Mouse (Mus musculus) lung, embryonic 16.5 days (tissue): ENCODE measurements at regions not wholly inside any gene's neighbourhood (a gene's known extent, or its start where the extent isn't known, plus 50 kb on each side); places are given as distances from the start of the nearest gene placed in this dataset.

Experiments
- ATAC-seq: fragments of 200-750 bp; cut with Nextera tagmentation; 2 replicates; pipeline ENCODE4 v1.8.0; 2017; ENCODE audit warnings: low read depth, mild to moderate bottlenecking, moderate library complexity
- H3K27ac ChIP-seq: fragments of 300-500 bp; sonication (generic); 2 replicates; pipeline ENCODE4 v1.5.1; 2014; ENCODE audit warnings: mild to moderate bottlenecking, control low read depth, low read length
- H3K27me3 ChIP-seq: fragments of 300-500 bp; sonication (generic); 2 replicates; pipeline ENCODE4 v1.6.1; 2014; ENCODE audit warnings: low read depth, low read length, mixed read lengths; ENCODE audit not compliant: control insufficient read depth, insufficient read depth
- H3K36me3 ChIP-seq: fragments of 300-500 bp; sonication (generic); 2 replicates; pipeline ENCODE4 v1.6.1; 2014; ENCODE audit warnings: low read length; ENCODE audit not compliant: control insufficient read depth, insufficient read depth
- H3K4me1 ChIP-seq: fragments of 300-500 bp; sonication (generic); replicated peaks from 2 replicates; pipeline ENCODE4 v1.6.1; 2014; ENCODE audit warnings: low read length, mixed read lengths; ENCODE audit not compliant: control insufficient read depth, insufficient read depth
- H3K4me2 ChIP-seq: fragments of 300-500 bp; sonication (generic); 2 replicates; pipeline ENCODE4 v1.6.1; 2014; ENCODE audit warnings: low read depth, low read length, control low read depth
- H3K4me3 ChIP-seq: fragments of 300-500 bp; sonication (generic); 2 replicates; pipeline ENCODE4 v1.5.1; 2014; ENCODE audit warnings: mild to moderate bottlenecking, low read length, control low read depth
- H3K9ac ChIP-seq: fragments of 300-500 bp; sonication (generic); 2 replicates; pipeline ENCODE4 v1.6.1; 2014; ENCODE audit warnings: low read length, control low read depth
- H3K9me3 ChIP-seq: fragments of 300-500 bp; sonication (generic); 2 replicates; pipeline ENCODE4 v1.6.1; 2016; ENCODE audit warnings: low read length; ENCODE audit not compliant: control insufficient read depth
- WGBS: fragments of 180-500 bp; shearing (Covaris S2); extraction: QIAGEN DNeasy Blood & Tissue Kit; methylation state at CpG from one replicate; pipeline ENCODE4 v1.1.7; 2014; 5-methylcytosine and 5-hydroxymethylcytosine counted together

GRCm38 (mm10) chr1:88584515-88585033 is 74.7 kb upstream of the Glrp1 start:
- Histone ChIP-seq H3K9ac (no peak overlapping the region), H3K36me3 (no peaks in the 10 kb centered on the region), H3K27ac (no peak overlapping the region), H3K4me2 (no peak overlapping the region), H3K4me1 (peaks cover 6% of the 10 kb centered on the region), H3K27me3 (no peaks in the 10 kb centered on the region), H3K4me3 (no peak overlapping the region), H3K9me3 (no peaks in the 10 kb centered on the region)
- no peak for ATAC-seq
- 67% methylated on average over 5 of the region's 5 CpGs for WGBS

GRCm38 (mm10) chr1:88578231-88578620 is 68.4 kb upstream of the Glrp1 start:
- Histone ChIP-seq H3K36me3 (no peaks in the 10 kb centered on the region), H3K4me3 (no peak overlapping the region), H3K27ac (no peak overlapping the region), H3K9ac (no peak overlapping the region), H3K4me2 (no peak overlapping the region), H3K27me3 (no peaks in the 10 kb centered on the region), H3K9me3 (no peaks in the 10 kb centered on the region), H3K4me1 (peaks cover 20% of the 10 kb centered on the region)
- ATAC-seq = no peak

GRCm38 (mm10) chr1:88577498-88578230 is 67.8 kb upstream of the Glrp1 start:
- Histone ChIP-seq H3K4me3 (no peak overlapping the region), H3K4me2 (no peak overlapping the region), H3K9ac (peak overlapping the region; percentile 30; the same call in 1 of the 2 replicates), H3K9me3 (no peaks in the 10 kb centered on the region), H3K27me3 (no peaks in the 10 kb centered on the region), H3K36me3 (no peaks in the 10 kb centered on the region), H3K4me1 (peaks cover 20% of the 10 kb centered on the region), H3K27ac (peak overlapping the region; percentile 51)
- peak; percentile 32; the same call in 1 of the 2 replicates for ATAC-seq
- 26% methylated on average over 12 of the region's 12 CpGs for WGBS

GRCm38 (mm10) chr1:88575917-88576669 is 66.2 kb upstream of the Glrp1 start:
- Histone ChIP-seq H3K4me3 (no peak overlapping the region), H3K4me1 (peaks cover 20% of the 10 kb centered on the region), H3K4me2 (peak overlapping the region; percentile 24), H3K27me3 (no peaks in the 10 kb centered on the region), H3K36me3 (no peaks in the 10 kb centered on the region), H3K27ac (peak overlapping the region; percentile 70), H3K9me3 (0 out of 2 replicates have a peak, but pooled peaks cover 2% of the 10 kb centered on the region), H3K9ac (peak overlapping the region; percentile 38)
- 41% methylated on average over 14 of the region's 14 CpGs for WGBS
- ATAC-seq = peak; percentile 62

GRCm38 (mm10) chr1:88575291-88575690 is 65.4 kb upstream of the Glrp1 start:
- Histone ChIP-seq H3K4me3 (no peak overlapping the region), H3K27ac (no peak overlapping the region), H3K4me1 (peaks cover 20% of the 10 kb centered on the region), H3K4me2 (peak overlapping the region; percentile 24), H3K9me3 (0 out of 2 replicates have a peak, but pooled peaks cover 2% of the 10 kb centered on the region), H3K27me3 (no peaks in the 10 kb centered on the region), H3K9ac (peak overlapping the region; percentile 38; the same call in 1 of the 2 replicates), H3K36me3 (no peaks in the 10 kb centered on the region)
- ATAC-seq = no peak
- WGBS = 48% methylated on average over 4 of the region's 4 CpGs

GRCm38 (mm10) chr1:88572161-88572560 is 62.3 kb upstream of the Glrp1 start:
- 90% methylated on average over 13 of the region's 13 CpGs for WGBS
- Histone ChIP-seq H3K4me2 (no peak overlapping the region), H3K36me3 (no peaks in the 10 kb centered on the region), H3K4me1 (peaks cover 12% of the 10 kb centered on the region; the same call in 1 of the 2 replicates), H3K27ac (no peak overlapping the region), H3K9ac (no peak overlapping the region), H3K9me3 (0 out of 2 replicates have a peak, but pooled peaks cover 2% of the 10 kb centered on the region), H3K4me3 (no peak overlapping the region), H3K27me3 (no peaks in the 10 kb centered on the region)
- ATAC-seq = no peak

GRCm38 (mm10) chr1:88568447-88569053 is 58.7 kb upstream of the Glrp1 start:
- H3K4me1 ChIP-seq = peaks cover 5% of the 10 kb centered on the region
- no peaks in the 10 kb centered on the region for H3K36me3 ChIP-seq
- 0 out of 2 replicates have a peak, but pooled peaks cover 2% of the 10 kb centered on the region for H3K9me3 ChIP-seq
- H3K4me3 ChIP-seq = no peak overlapping the region
- ATAC-seq = no peak
- no peak overlapping the region for H3K4me2 ChIP-seq
- no peak overlapping the region for H3K27ac ChIP-seq
- 73% methylated on average over 6 of the region's 6 CpGs for WGBS
- no peak overlapping the region for H3K9ac ChIP-seq
- H3K27me3 ChIP-seq = no peaks in the 10 kb centered on the region

DNA sequence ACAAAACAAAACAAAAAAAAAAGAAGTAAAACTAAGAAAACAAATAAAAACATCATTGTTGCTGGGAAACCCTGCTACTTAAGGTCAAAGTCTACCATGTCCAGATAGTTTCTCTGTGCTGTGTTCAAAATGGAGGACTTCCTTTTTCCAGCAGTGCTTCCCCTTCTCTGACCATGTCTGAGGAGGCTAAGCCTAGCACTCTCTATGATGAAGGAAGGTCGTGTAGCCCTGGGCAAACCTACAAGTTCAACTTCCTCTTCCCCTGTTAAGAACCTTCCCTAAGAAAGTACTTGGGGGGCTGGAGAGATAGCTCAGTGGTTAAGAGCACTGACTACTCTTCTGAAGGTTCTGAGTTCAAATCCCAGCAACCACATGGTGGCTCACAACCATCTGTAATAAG is 57.3 kb upstream of the Glrp1 start:
- Histone ChIP-seq H3K4me3 (no peak overlapping the region), H3K9ac (no peak overlapping the region), H3K9me3 (0 out of 2 replicates have a peak, but pooled peaks cover 2% of the 10 kb centered on the region), H3K27ac (no peak overlapping the region), H3K36me3 (no peaks in the 10 kb centered on the region), H3K4me1 (peaks cover 5% of the 10 kb centered on the region), H3K4me2 (no peak overlapping the region), H3K27me3 (no peaks in the 10 kb centered on the region)
- 56% methylated on average over 1 of the region's 1 CpGs for WGBS
- no peak for ATAC-seq

- H3K9me3 ChIP-seq = no peaks in the 10 kb centered on the region
- no peak for ATAC-seq
Measured at GRCm38 (mm10) chr1:88566426-88566825, 56.6 kb upstream of the Glrp1 start.

More at GRCm38 (mm10) chr1:88566426-88566825, 56.6 kb upstream of the Glrp1 start:
- Histone ChIP-seq H3K4me3 (no peak overlapping the region), H3K36me3 (no peaks in the 10 kb centered on the region), H3K4me1 (peaks cover 5% of the 10 kb centered on the region), H3K27ac (no peak overlapping the region), H3K4me2 (no peak overlapping the region), H3K9ac (no peak overlapping the region), H3K27me3 (no peaks in the 10 kb centered on the region)
